Mouse (Mus musculus): ENCODE measurements around the gene Gpr37l1.

DNA sequence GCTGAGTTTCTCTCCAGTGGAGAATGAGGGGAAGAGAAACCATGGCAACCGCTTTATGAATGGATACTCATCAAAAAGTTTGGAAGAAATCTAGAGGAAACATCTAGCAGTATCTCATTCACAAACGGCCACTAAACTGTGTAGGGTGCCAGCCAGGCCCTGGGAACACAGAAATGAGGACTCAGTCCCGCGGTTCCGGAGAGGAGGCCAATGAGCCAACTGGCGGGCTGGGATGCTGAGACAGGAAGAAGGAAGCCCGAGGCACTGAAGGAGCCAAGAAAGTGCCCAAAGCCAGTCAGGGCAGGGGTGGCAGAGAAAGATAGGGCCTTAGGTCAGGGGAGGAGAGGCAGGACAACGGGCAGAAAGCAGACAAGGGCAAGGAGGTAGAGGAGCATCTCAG lies 18.9 kb upstream of the Gpr37l1 start:
- TF ChIP-seq GATA1 (IDR thresholded peaks at IDR 0.05; ENCODE audit: borderline replicate concordance, low read length) (no peak), FLI1 (IDR thresholded peaks at IDR 0.05; ENCODE audit: low read length) (no peak)
